Mouse (Mus musculus) urinary bladder, postnatal 36 days (tissue): ENCODE data around the gene Slc35e3.
"Not testable (repeated sequence)": the region's sequence is repeated elsewhere in the genome, so short reads cannot be mapped to it uniquely, and the experiment has no call there.

Experiments used
- DNase-seq, 2 experiments: peaks; one replicate each; pipeline ENCODE4 v3.0.0; 2022; ENCODE audit warnings: low spot score in 2 of 2, mixed read lengths in 1 of 2

The Slc35e3 gene

GRCm38 (mm10) chr10:117713466-117713865 lies 32.7 kb downstream of the Slc35e3 start:
- no peak for DNase-seq

- DNase-seq: no peak
Observed at GRCm38 (mm10) chr10:117712871-117713270, 33.3 kb downstream of the Slc35e3 start.

- no peak for DNase-seq
Observed at GRCm38 (mm10) chr10:117712191-117712754, 33.9 kb downstream of the Slc35e3 start.

- peak; percentile 38 for DNase-seq
Observed at GRCm38 (mm10) chr10:117711408-117711807, 34.8 kb downstream of the Slc35e3 start.

GRCm38 (mm10) chr10:117710604-117711141 lies 35.5 kb downstream of the Slc35e3 start, which contains the start of gene Mdm2:
Gene Mdm2, minus strand, starts transcription at chr10:117710758.
- peak; percentile 95 for DNase-seq

- DNase-seq: peak; percentile 83 to 87
Observed at GRCm38 (mm10) chr10:117709930-117710603, 36.1 kb downstream of the Slc35e3 start.

GRCm38 (mm10) chr10:117709326-117709830 lies 36.8 kb downstream of the Slc35e3 start:
- no peak for DNase-seq

- DNase-seq: no peak
Observed at GRCm38 (mm10) chr10:117708856-117709255, 37.3 kb downstream of the Slc35e3 start.

- DNase-seq: no peak
Observed at GRCm38 (mm10) chr10:117708376-117708775, 37.8 kb downstream of the Slc35e3 start.

GRCm38 (mm10) chr10:117707114-117707838 lies 38.9 kb downstream of the Slc35e3 start:
- DNase-seq: no peak

- no peak for DNase-seq
Observed at GRCm38 (mm10) chr10:117706440-117706839, 39.7 kb downstream of the Slc35e3 start.

GRCm38 (mm10) chr10:117705806-117706205 lies 40.4 kb downstream of the Slc35e3 start:
- no peak for DNase-seq

GRCm38 (mm10) chr10:117704964-117705335 lies 41.2 kb downstream of the Slc35e3 start:
- no peak for DNase-seq

GRCm38 (mm10) chr10:117704314-117704963 lies 41.7 kb downstream of the Slc35e3 start:
- not testable (repeated sequence) for DNase-seq

- no peak for DNase-seq
Observed at GRCm38 (mm10) chr10:117703506-117703905, 42.7 kb downstream of the Slc35e3 start.

- no peak for DNase-seq
Observed at GRCm38 (mm10) chr10:117702024-117702833, 43.9 kb downstream of the Slc35e3 start.

GRCm38 (mm10) chr10:117701034-117701829 lies 44.9 kb downstream of the Slc35e3 start:
- DNase-seq: no peak

GRCm38 (mm10) chr10:117700450-117700849 lies 45.7 kb downstream of the Slc35e3 start:
- DNase-seq: no peak

- no peak for DNase-seq
Observed at GRCm38 (mm10) chr10:117699914-117700313, 46.3 kb downstream of the Slc35e3 start.
